Mouse (Mus musculus): Measurements from ENCODE around the gene Sec62.

Sec62 gene

DNA sequence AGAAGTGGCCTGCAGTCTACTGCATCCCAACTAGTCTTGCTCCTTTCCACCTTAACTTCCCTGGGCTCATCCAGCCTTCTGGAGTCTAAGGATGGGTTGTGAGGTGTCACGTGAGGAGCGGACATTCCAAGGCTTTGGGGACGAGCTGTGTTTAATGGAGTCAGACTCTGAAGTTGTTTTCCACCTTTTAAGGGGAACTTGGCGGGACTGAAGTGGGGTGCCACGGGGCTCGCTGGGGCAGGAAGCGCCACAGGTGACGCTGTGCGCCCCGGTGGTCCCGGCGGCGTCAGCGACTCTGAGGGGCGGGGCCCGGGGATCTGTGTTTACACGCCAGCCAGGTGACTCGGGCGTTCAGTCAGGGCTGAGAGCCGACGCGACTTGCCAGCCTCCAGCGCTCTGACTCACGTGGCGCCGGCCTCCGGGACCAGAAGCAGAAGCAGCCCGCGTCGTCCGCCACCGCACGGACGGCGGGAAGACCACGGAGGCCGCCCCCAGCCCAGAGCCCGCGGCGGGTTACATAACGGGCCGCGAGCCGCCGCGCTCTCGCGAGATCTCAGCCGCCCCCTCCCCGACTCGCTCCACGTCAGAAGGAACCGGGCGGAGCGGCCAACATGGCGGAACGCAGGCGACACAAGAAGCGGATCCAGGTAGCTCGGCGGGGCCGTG is at the start of gene Sec62:
Gene Sec62, plus strand, starts transcription at position 139 of the 666 bp plus-strand sequence.
- DNase-seq (ENCODE audit: low spot score in 2 of 2): peak; percentile 89 to 90

DNA sequence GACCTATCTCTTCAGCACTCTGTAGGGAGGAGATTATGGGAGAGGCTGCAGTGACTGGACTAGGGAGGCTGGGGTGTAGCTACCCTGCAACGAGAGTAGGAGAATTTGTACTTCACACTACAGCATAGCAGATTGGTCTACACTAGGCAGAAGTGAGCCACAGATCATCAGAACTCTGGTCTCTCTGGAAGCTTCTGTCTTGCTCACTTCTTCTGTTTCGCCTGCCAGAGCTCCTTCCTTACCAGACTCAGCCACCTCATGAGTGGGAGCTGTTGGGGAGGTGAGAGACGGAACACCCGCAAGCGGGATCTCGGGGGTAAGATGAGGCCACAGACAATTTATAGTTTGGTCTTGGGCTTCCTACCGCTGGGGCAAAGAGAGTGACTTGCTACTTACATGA is 49.8 kb upstream of the Sec62 start:
- DNase-seq (ENCODE audit: low spot score in 2 of 2): no peak

DNA sequence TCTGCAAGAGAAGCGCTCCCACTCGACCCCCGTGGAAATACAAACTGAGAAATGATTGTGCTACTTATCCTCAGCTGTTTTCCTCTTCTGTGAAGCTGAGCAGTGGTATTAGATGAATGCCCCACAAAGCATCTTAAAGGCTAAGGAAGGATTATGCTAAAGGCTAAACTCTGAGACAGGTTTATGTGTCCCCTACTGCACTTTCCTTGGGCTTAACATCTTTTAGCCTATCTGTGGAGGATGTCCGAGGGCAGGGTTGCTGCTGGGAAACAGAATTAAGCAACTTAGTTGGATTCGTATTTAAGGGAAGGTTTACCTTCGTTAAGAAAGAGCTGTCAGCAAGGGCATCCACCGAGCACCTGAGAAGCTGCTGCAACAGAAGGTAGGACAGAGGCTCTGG is 46.7 kb upstream of the Sec62 start, which contains the start of gene Samd7:
Gene Samd7, plus strand, starts transcription at position 288 of the 400 bp plus-strand sequence.
- no peak for DNase-seq (ENCODE audit: low spot score in 2 of 2)

DNA sequence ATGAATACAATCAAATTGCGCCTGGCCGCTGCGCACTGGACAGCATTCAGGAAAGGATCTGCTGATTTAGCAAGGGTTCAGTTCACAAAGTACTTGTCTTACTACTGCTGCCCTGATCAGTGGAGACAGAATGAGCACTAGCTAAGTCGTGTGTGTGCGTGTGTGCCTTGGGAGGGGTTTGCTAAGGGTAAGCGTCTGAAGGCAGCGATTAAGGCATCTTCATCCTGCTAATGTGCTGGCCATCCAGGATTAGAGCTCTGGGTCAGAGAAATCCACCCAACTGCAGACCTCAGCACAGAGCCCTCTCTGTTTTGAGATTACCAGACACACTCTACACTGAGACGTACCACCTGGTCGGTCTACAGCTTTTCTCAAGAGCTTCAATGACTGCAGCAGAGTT is 44.4 kb upstream of the Sec62 start:
- DNase-seq (ENCODE audit: low spot score in 2 of 2): no peak

DNA sequence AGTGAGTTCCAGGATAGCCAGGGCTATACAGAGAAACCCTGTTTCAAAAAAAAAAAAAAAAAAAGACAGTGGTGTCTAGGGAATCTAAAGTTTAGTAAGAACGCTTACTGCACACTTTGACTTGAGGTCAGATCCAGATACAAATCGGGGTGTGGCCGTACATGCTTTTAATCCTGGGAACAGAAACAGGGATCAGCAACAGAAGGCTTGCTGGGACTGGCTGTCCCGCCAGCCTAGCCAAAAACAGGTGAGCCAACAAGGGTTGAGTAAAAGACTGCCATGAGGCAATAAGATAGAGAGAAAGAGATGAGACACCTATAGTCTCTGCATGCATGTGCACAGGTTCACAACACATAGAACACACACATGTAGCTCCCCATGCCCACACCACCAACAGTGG is 38.0 kb upstream of the Sec62 start:
- DNase-seq (ENCODE audit: low spot score in 2 of 2): no peak

DNA sequence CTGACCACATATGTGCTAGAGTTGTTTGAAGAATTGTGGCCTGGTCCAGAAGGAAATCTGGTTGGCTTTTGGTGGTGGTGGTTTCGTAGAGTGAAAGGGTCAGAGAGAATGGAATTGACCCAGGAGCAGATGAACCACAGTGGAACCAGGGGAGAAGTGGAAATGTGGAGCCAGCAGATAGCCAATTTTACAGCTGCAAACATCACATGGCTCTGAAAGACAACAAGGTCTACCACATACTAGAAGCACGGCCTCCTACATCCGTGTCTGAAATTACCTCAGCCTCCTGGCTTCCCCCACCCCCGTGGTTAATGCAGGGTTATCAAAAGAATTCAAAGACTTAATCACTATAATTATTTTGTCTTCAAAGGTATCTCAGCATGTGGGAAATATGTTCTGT is 27.8 kb upstream of the Sec62 start:
- no peak for DNase-seq (ENCODE audit: low spot score in 2 of 2)

DNA sequence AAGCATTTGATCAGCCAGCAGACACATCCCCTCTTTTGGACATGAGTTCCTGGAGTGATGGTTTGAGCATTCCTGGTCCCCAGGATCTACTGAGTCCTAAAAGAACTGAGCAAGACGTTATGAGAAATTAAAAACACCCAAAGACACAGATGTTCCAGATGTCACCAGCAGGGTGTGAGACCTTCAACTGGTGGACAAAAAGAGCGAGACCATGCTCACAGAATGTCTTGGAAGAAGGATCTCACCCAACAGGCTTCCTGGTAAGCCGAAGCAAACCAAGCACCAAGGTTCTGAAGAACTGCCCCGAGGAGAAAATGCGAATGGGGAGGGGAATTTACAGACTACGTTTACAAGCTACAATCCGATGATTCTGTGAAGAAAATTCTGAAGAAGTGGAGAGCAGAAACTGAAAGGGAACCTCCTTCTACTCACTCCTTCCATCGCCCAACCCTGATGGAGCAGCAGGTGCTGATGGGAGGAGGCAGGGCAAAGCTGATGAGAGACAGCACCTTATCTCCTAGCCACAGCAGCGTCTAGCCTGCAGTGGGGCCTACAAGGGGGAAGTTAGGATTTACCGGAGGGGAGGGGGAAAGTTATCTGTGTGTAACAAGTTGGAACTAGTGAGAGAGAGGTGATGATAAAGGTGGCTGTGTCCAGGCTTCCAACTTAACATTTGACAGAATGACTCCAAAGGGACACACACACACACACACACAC is 27.2 kb upstream of the Sec62 start:
- no peak for DNase-seq (ENCODE audit: low spot score in 2 of 2)

DNA sequence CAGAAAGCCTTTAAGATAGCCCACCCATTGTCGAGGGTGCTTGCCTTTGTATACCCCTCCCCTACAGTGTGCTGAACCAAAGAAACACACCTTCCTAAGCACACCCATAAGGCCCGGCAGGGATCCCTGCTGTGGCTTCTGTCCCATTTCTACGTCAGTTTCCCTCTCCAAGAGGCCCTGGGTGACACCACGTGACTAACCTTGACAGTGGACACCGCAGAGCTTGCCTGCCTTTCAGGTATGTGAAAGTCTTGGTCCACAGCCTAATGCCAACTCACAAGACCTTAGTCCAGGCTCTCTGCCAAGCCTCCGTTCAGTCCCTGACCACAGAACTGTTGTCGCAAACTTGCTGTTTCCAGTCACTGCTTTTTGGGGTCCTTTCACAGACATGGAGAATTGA is 26.5 kb upstream of the Sec62 start:
- DNase-seq (ENCODE audit: low spot score in 2 of 2): no peak

DNA sequence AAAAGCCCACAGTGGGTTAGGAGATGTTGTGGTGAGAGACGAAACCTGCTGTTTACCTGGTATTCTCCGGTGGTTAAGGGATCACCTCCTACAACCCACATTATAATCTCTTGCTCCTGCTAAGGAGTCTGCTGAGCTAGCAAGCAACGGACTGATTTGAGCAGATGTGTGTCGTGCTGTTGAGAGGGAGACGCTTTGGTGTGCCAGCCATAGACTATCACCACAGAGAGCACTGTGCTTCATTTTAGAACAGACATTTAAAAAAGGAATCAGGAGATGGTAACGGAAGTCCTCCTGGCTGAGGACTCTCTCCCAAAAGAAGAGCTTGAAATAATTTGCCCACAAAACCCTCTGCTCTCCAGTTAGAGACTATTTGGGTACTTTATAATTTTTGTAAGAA is 25.4 kb upstream of the Sec62 start:
- DNase-seq (ENCODE audit: low spot score in 2 of 2): peak in 1 of 2 experiments; percentile 54

DNA sequence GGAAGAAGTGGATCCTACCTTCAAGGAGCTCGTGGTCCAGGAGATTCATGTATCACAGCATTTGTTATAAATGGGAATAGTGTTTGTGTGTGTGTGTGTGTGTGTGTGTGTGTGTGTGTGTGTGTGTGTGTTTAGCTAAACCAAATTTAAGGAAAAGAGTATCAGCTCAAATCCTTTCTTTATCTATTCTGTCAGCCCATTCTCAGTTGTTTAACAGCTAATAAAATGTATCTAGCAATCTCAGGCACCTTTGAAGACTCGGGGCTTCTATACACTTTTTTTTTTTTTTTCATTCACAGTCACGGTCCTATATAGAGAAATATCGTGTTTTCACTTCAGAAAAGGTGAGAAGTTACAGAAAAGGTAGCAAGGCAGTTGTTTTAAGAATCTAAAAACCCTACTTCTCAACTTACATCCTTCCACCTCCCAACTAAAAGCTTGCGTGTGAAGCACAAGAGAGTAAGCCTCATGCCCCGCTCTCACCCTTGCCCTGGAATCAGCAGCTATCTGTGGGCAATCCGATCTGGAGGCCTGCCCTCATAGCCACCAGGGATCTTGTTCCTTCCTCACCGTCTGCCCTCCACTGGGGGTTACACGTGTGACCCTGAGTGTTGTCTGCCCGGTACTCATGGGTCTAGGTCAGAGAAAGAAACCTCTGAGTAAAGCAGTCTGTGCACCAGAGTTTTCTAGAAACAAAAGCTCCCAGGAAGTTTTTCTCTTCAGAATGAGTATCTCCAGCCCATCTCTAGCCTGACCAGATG is 22.7 kb upstream of the Sec62 start:
- no peak for DNase-seq (ENCODE audit: low spot score in 2 of 2)

DNA sequence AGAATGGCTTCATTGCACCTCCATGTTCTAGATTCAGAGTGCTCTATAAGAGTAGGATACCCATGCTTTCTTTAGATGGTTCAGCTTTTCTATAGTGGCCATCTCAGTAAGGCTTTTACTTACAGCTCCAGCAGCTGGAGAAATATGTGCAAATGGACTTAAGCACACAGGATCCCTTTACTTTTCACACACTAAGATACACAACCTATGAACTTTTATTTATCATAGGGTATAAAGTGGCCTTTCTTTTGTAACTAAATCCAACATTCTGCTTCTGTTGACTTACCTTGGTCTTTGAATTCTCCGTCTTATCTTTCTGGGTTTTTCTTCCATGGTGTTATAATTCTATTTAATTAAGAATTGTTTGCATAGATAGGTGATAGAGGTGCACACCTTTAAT is 21.1 kb upstream of the Sec62 start:
- DNase-seq (ENCODE audit: low spot score in 2 of 2): no peak

DNA sequence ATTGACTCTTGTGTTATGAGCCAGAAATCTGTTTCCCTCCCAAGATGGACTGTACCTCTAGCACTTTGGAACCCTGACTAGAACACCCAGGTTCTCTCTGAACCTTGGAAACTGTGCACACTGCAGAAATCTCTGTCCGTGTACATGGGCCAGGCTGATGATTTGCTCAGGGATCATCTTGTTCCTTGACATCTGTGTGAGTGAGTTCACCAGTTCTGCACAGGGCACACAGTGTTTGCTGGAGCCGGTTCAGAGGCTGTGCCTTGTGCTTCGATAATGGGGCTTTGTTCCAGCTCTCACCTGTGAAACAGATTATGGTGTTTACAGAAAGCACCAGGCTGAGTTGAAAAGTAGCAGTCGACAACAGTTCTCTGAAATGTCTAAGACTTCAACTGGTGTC is 20.0 kb upstream of the Sec62 start:
- no peak for DNase-seq (ENCODE audit: low spot score in 2 of 2)

DNA sequence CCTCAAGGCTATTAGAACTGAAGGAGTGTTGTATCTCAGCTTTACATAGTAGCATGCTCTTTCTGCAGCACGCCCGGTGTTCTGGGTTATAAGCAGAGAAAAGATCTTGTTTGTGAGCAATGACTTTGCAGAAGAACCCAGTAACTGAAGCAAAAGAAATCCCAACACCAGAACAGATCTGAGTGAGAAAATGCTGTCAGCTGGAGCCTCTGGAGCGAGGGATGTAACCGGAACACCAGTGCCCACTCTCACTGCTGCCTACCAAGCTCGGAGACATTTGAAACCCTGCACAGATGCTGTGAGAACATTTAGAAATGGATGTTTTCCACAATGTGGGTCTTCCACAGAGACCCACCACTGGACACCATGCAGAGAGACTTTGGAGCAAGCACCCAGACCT is 18.0 kb upstream of the Sec62 start:
- DNase-seq (ENCODE audit: low spot score in 2 of 2): peak in 1 of 2 experiments; percentile 16

DNA sequence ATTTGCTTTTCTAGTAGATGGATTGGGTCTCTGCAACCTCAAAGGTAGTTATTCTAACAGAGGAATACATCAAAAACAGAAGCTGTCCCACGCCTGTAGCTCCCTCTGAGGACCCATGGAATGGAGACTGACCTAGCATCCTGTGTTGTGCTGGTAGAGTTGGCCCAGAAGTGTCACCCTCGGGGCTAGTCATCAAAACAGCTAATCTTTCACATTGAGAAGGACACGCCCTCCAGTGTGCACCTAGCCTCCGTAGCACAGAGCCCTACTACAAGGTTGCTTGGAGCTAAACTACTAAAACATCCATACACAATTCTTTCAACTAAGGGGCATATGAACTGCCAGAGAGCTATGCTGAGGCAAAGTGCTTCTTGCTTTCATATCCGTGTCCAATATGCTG is 14.7 kb upstream of the Sec62 start:
- DNase-seq (ENCODE audit: low spot score in 2 of 2): no peak

DNA sequence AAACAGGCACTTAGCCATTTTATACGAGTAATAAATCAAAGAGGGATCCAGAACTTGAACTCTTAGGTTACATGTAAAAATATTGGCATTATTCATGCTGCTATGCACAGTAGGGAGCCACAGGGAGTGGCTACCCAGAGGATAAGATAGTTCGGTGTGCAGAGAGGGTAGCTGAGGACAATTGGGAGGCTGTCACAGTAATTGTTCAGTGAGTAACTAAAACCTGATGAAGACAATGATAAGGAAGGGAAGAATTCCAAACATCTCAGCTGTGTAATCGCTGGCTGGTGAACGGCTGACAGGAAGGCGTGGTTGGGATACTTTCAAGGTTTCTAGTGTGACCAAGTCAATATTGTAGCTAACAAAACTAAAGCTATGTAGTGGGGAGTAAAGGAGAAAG is 4.1 kb upstream of the Sec62 start:
- DNase-seq (ENCODE audit: low spot score in 2 of 2): no peak

DNA sequence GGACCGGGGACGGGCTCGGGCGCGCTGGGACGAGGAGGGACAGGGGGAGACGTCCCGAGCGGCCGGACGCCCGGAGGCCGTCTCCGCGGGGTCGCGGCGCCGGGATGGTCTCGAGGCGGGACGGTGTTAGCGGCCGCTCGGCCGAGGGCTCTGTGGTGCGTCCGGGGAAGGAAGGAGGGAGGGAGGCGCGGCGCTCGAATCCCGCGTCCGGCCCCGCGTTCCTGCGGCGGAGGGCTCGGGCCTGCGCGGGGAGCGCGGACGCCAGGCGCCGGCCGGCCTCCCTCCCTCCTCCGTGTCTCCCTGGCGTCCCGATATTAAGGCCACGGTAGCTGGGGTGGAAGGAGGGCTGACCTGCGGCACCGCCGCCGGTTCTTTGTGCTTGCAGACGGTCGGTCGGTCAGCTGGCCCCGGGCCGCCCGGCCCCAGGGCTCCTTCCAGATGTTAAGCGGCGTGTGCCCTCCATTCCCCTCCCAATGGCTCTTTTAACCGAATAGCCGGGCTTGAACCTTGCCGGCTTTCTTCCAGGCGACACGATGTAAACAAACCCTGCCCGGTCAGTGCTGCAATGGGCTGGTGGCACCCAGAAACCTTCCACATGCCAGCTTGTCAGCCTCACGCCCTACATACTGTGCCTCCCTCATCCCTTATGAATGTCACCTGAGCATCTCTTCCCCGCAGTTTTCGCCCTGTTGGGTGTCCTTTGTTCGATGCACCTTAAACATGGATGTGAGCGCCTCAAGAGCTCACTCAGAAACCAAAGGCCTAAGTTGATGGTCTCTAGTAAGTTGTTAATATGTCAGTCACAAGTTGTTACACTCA is 937 bp downstream of the Sec62 start:
- DNase-seq (ENCODE audit: low spot score in 2 of 2): peak in 1 of 2 experiments; percentile 23

DNA sequence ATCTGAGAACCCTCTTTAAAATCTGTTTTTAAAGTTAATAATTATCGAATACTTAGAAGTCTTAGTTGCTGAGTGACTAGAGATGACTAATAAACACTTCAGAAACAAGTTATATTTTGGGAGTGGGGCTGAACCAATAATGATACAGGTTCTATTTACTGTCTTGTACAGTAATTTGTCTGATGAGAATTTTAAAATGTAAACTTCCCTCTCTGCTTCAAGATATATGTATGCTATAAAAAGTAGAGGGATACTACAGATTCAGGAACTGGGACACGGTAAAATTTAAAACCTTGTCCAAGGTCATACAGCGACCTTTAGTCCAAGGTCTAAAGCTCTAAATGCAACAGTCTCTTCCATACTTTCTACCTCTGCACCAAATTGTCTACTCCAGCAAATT is 9.5 kb downstream of the Sec62 start:
- DNase-seq (ENCODE audit: low spot score in 2 of 2): no peak

DNA sequence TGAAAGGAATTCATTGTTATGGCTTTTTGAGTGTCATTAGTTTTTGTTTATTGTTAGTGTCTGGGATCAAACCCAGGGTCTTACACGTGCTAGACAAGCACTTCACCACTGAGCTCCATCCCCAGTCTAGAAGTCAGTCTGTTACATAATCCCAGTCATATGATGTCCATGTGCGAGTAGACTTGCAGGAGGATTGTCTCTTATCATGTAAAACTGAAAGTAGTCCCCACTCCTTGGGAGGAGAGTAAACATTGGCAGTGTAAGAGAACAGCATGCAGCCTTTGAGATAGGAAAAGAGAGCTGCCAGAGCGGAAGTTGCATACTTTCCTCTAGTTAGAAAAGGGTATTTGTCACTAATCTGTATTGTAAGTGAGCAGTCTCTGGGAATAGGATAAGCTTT is 20.2 kb downstream of the Sec62 start:
- DNase-seq (ENCODE audit: low spot score in 2 of 2): no peak

DNA sequence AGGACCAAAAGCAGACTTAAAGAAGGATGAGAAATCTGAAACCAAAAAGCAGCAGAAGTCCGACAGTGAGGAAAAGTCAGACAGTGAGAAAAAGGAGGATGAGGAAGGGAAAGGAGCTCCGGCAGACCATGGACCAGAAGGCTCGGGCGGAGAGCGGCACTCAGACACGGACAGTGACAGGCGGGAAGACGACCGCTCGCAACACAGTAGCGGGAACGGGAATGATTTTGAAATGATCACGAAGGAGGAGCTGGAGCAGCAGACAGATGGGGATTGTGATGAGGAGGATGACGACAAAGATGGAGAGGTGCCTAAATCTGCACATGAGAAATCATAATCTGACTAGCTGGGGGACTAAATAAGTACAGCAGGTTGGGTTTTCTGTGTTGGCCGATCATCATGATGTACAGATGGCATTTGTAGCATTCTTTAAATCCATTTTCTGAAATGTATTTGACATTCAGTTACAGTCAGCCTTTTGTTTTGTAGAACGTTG is 26.0 kb downstream of the Sec62 start:
- no peak for DNase-seq (ENCODE audit: low spot score in 2 of 2)

DNA sequence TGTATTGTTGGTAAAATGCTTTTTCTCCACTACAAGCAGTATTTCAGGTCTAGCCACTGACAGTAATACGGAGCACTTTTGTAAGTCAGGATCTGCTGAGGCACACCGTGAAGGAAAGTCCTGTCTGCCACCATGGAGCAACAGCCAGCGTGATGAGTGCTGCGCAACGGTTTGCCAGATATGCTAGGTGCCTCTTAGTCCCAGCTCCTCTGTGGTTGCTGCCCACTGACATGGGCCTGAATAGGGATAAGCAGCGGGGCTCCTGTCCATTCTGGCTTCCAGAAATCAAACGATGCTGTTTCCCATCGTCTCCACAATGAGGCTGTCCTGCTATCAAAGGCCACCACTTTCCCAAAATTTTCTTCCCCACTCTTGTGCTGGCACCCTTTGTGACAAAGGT is 29.5 kb downstream of the Sec62 start:
- no peak for DNase-seq (ENCODE audit: low spot score in 2 of 2)

DNA sequence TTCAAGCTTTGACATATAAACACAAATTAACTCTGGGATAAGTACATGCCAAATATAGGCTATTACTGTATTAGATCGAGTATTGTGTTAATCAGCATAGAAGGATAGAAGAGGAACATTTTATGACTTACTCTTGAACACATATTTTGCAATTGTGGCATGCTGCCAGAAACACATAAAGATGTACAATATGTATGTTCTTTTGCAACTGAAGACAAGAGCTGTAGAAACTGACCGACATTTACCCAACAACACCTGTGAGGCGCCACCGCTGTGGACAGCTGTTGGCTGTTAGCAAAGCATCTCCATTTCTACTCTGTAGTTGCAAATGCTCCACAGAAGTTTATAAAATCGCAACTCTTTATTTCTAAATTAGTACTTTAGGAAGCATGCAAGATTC is 33.4 kb downstream of the Sec62 start:
- DNase-seq (ENCODE audit: low spot score in 2 of 2): no peak

All from right cerebral cortex, postnatal 36 days (tissue).